Mouse (Mus musculus) ZHBTc4 (cell line): ENCODE data around the gene Nucb1.
"Not testable (repeated sequence)": the region's sequence is repeated elsewhere in the genome, so short reads cannot be mapped to it uniquely, and the experiment has no call there.

Source experiments
- DNase-seq: peaks from one replicate; pipeline ENCODE4 v3.0.0-alpha.2; 2011; ENCODE audit warnings: low read depth, low spot score

Nucb1 gene

GRCm38 (mm10) chr7:45489578-45489977, 20.6 kb downstream of the Nucb1 start:
- DNase-seq: no peak

GRCm38 (mm10) chr7:45488293-45489204, 21.7 kb downstream of the Nucb1 start, which contains the start of gene Dhdh:
Dhdh (minus strand) TSS chr7:45488805.
- DNase-seq: peak; percentile 61

DNA sequence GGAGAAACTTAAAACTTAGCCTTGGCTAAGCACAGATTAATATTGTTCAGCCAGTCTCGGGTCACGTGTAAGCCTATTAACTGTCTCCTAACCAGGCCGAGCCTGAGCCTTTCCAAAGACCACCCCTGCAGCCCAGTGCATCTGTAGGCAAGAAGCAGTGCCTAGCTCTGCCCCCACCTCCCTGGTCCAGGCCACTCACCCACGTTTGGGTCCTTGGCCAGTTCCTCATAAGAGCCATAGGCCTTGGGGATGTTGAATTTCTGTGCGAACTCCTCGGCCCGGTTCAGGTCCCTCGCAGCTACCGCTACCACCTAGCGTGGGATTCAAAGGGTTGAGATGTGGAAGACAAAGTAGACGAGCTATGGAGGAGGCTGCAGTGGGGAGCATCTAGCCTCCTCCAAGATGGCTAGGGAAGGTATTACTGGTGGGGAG, 22.3 kb downstream of the Nucb1 start:
- DNase-seq: no peak

GRCm38 (mm10) chr7:45486761-45487415, 23.3 kb downstream of the Nucb1 start, which contains the start of gene Gm45808:
Gm45808 (minus strand) TSS chr7:45486811.
- no peak for DNase-seq

GRCm38 (mm10) chr7:45486158-45486557, 24.0 kb downstream of the Nucb1 start:
- no peak for DNase-seq

GRCm38 (mm10) chr7:45484985-45485384, 25.2 kb downstream of the Nucb1 start:
- not testable (repeated sequence) for DNase-seq

DNA sequence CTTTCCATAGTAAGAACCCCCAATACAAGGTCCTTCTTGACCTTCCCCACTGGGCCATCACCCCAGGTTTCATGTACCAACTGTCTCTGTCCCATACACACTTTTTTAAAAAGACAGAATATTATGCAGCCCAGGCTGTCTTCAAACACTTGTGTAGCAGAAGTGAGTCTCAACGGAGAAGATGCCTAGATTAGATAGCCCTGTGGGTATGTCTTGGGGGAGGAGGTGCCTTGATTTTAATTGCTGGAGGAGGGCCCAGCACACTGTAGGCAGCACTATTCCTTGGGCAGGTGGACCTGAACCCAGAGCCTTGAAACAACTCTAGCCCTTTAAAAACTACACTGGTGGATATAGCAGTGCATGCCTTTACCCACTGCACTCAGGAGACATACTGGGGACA, 28.0 kb downstream of the Nucb1 start:
- no peak for DNase-seq

GRCm38 (mm10) chr7:45481374-45481927, 28.8 kb downstream of the Nucb1 start, which contains the start of gene Tulp2:
Tulp2 (plus strand) TSS chr7:45481877.
- peak; percentile 94 for DNase-seq

DNA sequence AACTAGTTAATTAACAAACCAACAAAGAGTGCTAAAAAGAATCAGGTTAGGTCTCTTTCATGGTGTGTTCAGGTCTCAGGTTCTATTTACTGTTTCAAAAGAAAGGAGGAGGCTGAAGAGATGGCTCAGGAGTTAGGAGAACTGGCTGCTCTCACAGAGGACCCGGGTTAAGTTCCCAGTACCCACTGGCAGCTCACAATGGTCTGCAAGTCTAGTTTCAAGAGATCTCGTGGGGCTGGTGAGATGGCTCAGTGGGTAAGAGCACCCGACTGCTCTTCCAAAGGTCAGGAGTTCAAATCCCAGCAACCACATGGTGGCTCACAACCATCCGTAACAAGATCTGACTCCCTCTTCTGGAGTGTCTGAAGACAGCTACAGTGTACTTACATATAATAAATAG, 29.9 kb downstream of the Nucb1 start:
- not testable (repeated sequence) for DNase-seq

DNA sequence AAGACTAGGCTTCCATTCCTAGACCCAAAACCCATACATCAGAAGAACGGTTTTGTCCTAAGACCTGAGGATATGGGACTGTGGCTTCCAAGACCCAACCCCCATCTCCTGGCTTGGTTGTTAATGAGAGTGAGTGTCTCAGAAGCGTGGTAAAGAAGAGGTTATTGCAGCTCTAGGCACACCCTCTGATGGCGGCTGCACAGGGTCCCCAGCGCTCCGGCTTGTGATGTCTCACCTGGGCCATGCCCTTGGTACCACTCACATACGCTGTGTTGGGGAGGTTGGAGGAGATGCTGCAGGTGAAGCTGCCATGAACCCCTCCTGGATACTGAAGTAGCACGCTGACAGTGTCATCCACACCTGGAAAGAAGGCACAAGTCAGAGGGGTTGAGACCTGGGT, 31.4 kb downstream of the Nucb1 start:
- DNase-seq: no peak

GRCm38 (mm10) chr7:45477003-45477402, 33.2 kb downstream of the Nucb1 start:
- peak; percentile 79 for DNase-seq

GRCm38 (mm10) chr7:45476453-45476852, 33.8 kb downstream of the Nucb1 start:
- DNase-seq: no peak

GRCm38 (mm10) chr7:45475291-45475969, 34.8 kb downstream of the Nucb1 start:
- peak; percentile 84 for DNase-seq

DNA sequence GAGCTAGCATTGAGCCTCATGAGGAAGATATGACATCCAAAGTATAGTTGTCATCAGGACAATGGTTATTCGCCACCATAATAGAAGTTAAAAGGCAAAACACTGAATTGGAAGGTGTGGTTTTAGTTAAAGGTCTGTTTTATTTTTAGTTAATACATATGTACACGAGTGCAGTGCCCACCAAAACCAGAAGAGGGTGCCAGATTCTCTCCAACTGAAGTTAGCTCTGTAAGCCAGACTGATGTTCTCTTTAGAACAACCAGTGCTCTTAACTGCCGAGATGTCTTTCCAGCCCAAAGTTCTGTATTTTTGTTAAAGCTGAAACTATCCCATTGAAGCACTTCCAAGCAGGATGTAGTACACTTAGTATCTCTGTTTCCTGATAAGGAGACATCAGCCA, 39.3 kb downstream of the Nucb1 start:
- DNase-seq: peak; percentile 78

GRCm38 (mm10) chr7:45467090-45467670, 43.0 kb downstream of the Nucb1 start:
- DNase-seq: peak; percentile 58

DNA sequence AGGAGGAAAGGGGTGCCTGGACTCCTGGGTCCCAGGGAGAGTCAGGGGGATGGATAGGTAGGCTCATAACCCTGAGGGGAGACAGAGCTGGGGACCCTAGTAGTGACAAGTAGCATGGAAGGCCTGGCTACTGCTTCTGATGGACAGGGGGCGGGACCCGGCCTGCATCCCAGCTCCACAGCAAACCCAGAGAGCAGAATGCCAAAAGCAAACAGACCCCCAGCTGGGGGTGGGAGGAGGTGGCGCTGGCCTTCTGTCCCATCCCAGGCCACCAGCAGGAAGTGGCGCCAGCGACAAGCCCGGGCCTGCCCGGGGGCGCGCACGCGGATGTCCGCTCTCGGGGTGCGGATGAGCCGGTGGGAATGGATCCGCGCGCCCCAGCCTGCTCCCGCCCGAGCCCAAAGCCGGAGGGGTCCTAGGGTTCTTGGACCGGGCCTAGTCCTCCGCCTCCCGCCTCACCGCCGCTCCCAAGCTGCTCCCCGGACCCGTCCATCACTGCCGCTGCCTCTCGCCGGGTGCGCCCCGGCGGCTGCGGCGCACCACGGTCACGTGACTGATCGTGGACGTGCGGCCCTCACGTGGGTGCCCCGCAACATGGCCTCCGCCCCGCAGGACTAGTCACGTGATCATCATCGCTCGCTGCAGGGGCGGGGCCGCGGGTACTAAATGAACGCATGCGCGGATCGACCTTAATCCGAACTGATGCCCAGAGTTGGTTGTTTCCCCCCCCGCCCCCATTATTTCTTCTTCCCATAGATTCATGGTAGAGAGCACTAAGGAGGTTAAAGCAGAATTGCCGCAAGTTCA, 43.7 kb downstream of the Nucb1 start, which contains the start of gene Bax:
Gene Bax (minus strand): TSS at position 616 of the 807 bp plus-strand sequence.
- peak; percentile 98 for DNase-seq

- peak; percentile 67 for DNase-seq
Observed at GRCm38 (mm10) chr7:45465549-45465948, 44.7 kb downstream of the Nucb1 start.

DNA sequence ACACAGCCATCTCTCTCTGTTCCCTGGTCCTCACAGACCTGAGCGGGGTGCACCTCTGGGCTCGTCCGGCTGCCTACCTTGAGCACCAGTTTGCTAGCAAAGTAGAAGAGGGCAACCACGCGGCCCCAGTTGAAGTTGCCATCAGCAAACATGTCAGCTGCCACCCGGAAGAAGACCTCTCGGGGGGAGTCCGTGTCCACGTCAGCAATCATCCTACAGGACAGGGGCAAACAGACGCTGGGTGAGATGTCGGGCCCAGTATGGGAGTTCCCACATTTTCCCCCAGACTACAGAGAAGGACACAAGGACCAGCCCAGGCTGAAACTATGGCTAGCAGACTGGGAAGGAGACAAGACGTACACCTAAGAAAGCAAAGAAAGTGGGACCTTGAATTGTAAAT, 45.1 kb downstream of the Nucb1 start:
- no peak for DNase-seq

GRCm38 (mm10) chr7:45463987-45464778, 46.0 kb downstream of the Nucb1 start:
- no peak for DNase-seq
